Mouse (Mus musculus): ENCODE results near the gene Gm49661. TPM values are rescaled to one million over a fixed set of nuclear protein-coding genes. Genes with fewer than 3 reads are reported as not detected.

The Gm49661 gene
- polyA plus RNA-seq, 1 experiment from 2014 or later: not detected

DNA sequence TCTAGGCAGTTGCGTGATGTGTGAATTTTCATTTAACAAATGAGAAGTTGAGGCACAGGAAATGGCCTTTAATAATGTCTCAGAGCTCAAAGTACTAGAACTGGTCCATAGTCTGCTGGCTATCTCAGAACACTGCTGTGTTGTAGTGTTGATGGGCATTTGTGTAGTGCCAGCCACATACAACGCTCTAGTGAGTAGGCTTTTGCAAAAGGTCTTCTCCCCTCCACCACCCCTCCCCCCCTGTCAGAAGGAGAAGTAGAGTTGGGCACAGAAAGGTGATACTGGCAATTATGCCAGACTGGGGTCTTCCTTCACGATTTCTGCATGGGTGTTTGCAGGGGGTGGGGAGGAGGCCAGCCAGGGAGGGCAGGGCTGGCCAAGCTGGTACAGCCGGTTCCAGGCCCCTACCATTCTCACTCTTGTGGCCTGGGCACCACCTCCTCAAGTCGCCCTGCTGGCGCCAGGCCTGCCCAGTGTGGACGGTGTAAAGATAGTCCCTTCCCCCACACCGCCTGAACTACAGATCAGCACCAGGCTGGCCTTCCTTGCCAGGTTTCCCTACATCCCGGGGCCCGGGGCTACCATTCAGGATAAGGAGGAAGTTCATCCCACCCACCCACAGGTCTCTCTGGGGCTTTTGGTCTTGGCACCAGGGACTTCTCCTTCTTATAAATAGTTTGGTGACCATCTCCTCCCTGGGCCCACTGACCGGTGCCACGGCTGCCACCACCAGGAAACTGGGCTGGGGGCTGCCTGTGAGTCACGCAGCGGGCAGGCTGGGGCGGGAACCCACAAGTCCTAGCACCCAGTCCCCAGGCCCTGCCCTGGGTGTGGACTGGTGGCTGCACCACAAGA, 12.6 kb upstream of the Gm49661 start:
- H3K9me3 ChIP-seq: no peaks in the 10 kb centered on the region
- ATAC-seq: no peak
- H3K36me3 ChIP-seq: no peaks in the 10 kb centered on the region
- no peak overlapping the region for H3K4me2 ChIP-seq (replicated peaks)
- H3K4me1 ChIP-seq (replicated peaks): peaks cover 71% of the 10 kb centered on the region
- 85% methylated on average over 15 of the region's 15 CpGs for WGBS
- H3K27ac ChIP-seq: peak overlapping the region; percentile 51; the same call in 1 of the 2 replicates
- H3K9ac ChIP-seq (replicated peaks): no peak overlapping the region
- peaks cover 63% of the 10 kb centered on the region for H3K27me3 ChIP-seq
- H3K4me3 ChIP-seq (replicated peaks): no peak overlapping the region

DNA sequence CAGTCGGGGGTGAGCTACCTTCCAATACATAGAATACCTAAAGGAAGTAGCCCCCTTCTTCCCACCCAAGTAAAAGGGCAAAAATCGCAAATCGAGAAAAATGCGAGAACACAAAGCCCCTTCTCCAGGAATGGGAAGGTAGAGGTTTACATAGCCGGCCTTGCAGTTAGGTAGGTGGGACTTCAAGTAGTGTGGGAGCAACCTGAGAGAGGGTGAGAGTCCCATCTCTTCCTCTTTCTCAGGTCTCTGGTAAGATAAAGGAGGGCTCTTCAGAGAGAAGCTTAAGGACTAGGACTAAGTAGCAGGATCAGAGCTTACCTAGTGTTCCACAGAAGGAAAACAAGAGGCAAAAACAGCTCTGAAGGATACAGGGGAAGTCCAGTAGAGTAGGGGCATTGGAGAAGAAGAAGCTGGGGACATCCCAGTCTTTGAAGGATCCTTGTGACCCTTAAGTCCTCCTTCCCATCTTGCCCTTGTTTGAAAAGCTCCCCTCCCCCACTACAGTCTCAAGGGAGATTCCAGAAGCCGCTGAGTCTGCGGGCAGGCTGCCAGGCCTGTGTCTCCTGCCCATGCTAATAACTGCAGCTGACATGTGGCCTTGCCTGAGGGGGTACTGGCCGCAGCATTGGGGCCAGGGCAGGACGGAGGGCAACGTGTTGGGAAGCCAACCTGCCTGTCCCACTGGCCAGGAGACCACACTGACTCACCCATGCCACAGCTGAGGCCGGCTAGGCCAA, 11.6 kb upstream of the Gm49661 start:
- H3K36me3 ChIP-seq: no peaks in the 10 kb centered on the region
- WGBS: 38% methylated on average over 11 of the region's 11 CpGs
- ATAC-seq: no peak
- H3K4me1 ChIP-seq (replicated peaks): peaks cover 77% of the 10 kb centered on the region
- peak overlapping the region; percentile 4; the same call in 1 of the 2 replicates for H3K9ac ChIP-seq (replicated peaks)
- H3K9me3 ChIP-seq: no peaks in the 10 kb centered on the region
- H3K4me2 ChIP-seq (replicated peaks): peak overlapping the region; percentile 95
- H3K27ac ChIP-seq: peak overlapping the region; percentile 51; the same call in 1 of the 2 replicates
- no peak overlapping the region for H3K4me3 ChIP-seq (replicated peaks)
- peaks cover 60% of the 10 kb centered on the region for H3K27me3 ChIP-seq

GRCm38 (mm10) chr8:84979599-84980421, 10.6 kb upstream of the Gm49661 start:
- Histone ChIP-seq H3K4me2 (replicated peaks) (peak overlapping the region; percentile 95), H3K4me3 (replicated peaks) (peak overlapping the region; percentile 53), H3K27ac (peak overlapping the region; percentile 35; the same call in 1 of the 2 replicates), H3K9ac (replicated peaks) (peak overlapping the region; percentile 46; the same call in 1 of the 2 replicates), H3K4me1 (replicated peaks) (peaks cover 74% of the 10 kb centered on the region), H3K36me3 (peaks cover 5% of the 10 kb centered on the region; the same call in 1 of the 2 replicates), H3K9me3 (no peaks in the 10 kb centered on the region), H3K27me3 (peaks cover 57% of the 10 kb centered on the region)
- peak; percentile 21 for ATAC-seq
- 3% methylated on average over 42 of the region's 42 CpGs for whole genome bisulfite sequencing

GRCm38 (mm10) chr8:84978248-84978940, 9.2 kb upstream of the Gm49661 start, which contains the start of gene Junb:
Gene Junb, minus strand, starts transcription at chr8:84978718.
- Histone ChIP-seq H3K27me3 (peaks cover 48% of the 10 kb centered on the region), H3K4me3 (replicated peaks) (peak within 1 kb of the TSS; percentile 53), H3K4me1 (replicated peaks) (peaks cover 73% of the 10 kb centered on the region), H3K9ac (replicated peaks) (peak within 1 kb of the TSS; percentile 67), H3K4me2 (replicated peaks) (peak within 1 kb of the TSS; percentile 95), H3K9me3 (no peaks in the 10 kb centered on the region), H3K27ac (peak within 1 kb of the TSS; percentile 35), H3K36me3 (peaks cover 18% of the 10 kb centered on the region)
- peak; percentile 26 for ATAC-seq
- WGBS: under 1% methylated on average over 63 of the region's 63 CpGs

GRCm38 (mm10) chr8:84977435-84978247, 8.4 kb upstream of the Gm49661 start:
- Histone ChIP-seq H3K4me3 (replicated peaks) (peak overlapping the region; percentile 53), H3K27ac (no peak overlapping the region; the same call in 1 of the 2 replicates), H3K9ac (replicated peaks) (peak overlapping the region; percentile 67), H3K4me1 (replicated peaks) (peaks cover 73% of the 10 kb centered on the region), H3K9me3 (no peaks in the 10 kb centered on the region), H3K4me2 (replicated peaks) (peak overlapping the region; percentile 95), H3K27me3 (peaks cover 46% of the 10 kb centered on the region), H3K36me3 (peaks cover 25% of the 10 kb centered on the region)
- no peak for ATAC-seq
- 1% methylated on average over 70 of the region's 70 CpGs for WGBS

DNA sequence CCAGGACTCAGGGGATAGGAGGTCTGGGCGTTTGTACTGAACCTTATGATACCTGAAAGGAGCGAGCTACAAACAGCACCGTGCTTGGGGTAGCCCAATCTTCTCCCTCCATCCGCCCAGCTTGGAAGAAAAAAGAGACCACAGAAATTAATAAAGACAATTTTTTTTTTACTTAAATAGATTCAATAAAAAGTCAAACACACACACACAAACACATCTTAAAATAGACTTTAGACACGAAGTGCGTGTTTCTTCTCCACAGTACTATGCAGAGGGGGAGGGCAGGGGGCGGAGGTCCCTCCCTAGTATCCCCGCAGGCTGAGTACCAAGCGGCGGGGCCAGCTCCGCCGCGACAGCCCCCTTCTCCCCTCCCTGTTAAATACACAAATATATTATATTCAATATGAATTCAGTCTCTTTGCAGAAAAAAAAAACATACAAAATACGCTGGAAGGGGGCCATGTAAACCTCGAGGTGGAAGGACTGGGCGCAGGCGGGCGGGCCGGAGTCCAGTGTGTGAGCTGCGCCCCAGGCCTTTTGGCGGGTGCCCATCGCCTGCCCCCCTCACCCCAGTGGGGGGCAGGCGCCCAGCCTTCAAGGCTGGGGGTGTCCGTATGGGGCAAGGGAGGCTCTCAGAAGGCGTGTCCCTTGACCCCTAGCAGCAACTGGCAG, 7.7 kb upstream of the Gm49661 start:
- ATAC-seq: no peak
- 3% methylated on average over 25 of the region's 25 CpGs for WGBS

DNA sequence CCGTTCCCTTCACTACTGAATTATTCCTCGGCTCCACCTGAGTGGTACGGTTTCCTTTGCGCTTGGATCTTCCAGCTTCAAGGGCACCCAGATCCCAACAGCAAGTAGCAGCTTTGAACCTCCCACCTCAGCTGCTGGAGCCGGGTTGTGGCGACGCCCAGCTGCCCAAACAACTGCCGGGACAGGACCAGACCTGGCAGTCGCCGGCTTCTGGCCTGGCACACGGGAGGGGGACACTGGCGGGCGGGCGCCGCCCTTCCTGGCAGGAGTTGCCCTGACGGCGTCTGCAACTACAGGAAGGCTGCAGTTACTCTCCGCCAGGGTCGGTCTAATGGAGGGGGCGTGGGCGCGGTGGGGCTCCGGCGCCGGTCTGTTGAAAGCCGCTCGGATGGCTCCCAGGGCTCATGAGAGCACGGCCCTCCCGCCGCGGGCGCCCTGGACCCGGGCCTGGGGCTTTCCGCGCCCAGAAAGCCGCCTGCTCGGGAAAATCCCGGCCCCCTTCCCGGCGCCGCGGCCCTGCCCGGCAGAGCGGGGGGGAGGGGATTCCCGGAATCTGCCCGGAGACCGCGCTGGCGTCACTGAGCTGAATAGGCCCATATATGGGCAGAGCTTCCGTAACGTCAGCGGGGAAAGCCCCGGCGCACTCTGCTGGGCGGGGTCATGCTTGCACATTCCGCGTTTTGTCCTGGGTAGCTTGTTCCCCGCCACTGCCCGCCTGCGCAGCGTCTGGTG, 7.0 kb upstream of the Gm49661 start:
- WGBS: 1% methylated on average over 61 of the region's 61 CpGs
- Histone ChIP-seq H3K4me3 (replicated peaks) (peak overlapping the region; percentile 53), H3K27ac (peak overlapping the region; percentile 58; the same call in 1 of the 2 replicates), H3K27me3 (peaks cover 37% of the 10 kb centered on the region), H3K4me1 (replicated peaks) (peaks cover 77% of the 10 kb centered on the region), H3K4me2 (replicated peaks) (peak overlapping the region; percentile 95), H3K36me3 (peaks cover 38% of the 10 kb centered on the region), H3K9ac (replicated peaks) (peak overlapping the region; percentile 67), H3K9me3 (no peaks in the 10 kb centered on the region)
- peak; percentile 78 for ATAC-seq

More for the DNA sequence above, 7.7 kb upstream of the Gm49661 start:
- Histone ChIP-seq H3K4me3 (replicated peaks) (peak overlapping the region; percentile 53), H3K36me3 (peaks cover 31% of the 10 kb centered on the region), H3K9ac (replicated peaks) (peak overlapping the region; percentile 67), H3K9me3 (no peaks in the 10 kb centered on the region), H3K4me2 (replicated peaks) (peak overlapping the region; percentile 95), H3K4me1 (replicated peaks) (peaks cover 77% of the 10 kb centered on the region), H3K27ac (no peak overlapping the region; the same call in 1 of the 2 replicates), H3K27me3 (peaks cover 38% of the 10 kb centered on the region)

- ATAC-seq: no peak
- H3K9ac ChIP-seq (replicated peaks): no peak overlapping the region
- 43% methylated on average over 7 of the region's 7 CpGs for WGBS
These were observed 6.2 kb upstream of the Gm49661 start for GRCm38 (mm10) chr8:84975434-84975833.

GRCm38 (mm10) chr8:84974543-84975142, 5.4 kb upstream of the Gm49661 start:
- H3K36me3 ChIP-seq: peaks cover 44% of the 10 kb centered on the region
- no peak for ATAC-seq
- peaks cover 71% of the 10 kb centered on the region for H3K4me1 ChIP-seq (replicated peaks)
- H3K27me3 ChIP-seq: peaks cover 27% of the 10 kb centered on the region
- WGBS: 84% methylated on average over 8 of the region's 8 CpGs
- H3K4me2 ChIP-seq (replicated peaks): no peak overlapping the region
- no peak overlapping the region for H3K27ac ChIP-seq
- no peaks in the 10 kb centered on the region for H3K9me3 ChIP-seq
- H3K4me3 ChIP-seq (replicated peaks): no peak overlapping the region
- H3K9ac ChIP-seq (replicated peaks): no peak overlapping the region

More at GRCm38 (mm10) chr8:84975434-84975833, 6.2 kb upstream of the Gm49661 start:
- H3K9me3 ChIP-seq: no peaks in the 10 kb centered on the region
- H3K36me3 ChIP-seq: peaks cover 44% of the 10 kb centered on the region
- peaks cover 30% of the 10 kb centered on the region for H3K27me3 ChIP-seq
- H3K4me1 ChIP-seq (replicated peaks): peaks cover 77% of the 10 kb centered on the region
- peak overlapping the region; percentile 53; the same call in 1 of the 2 replicates for H3K4me3 ChIP-seq (replicated peaks)
- 0 out of 2 replicates have a peak overlapping the region, but pooled peaks have one; percentile 58 for H3K27ac ChIP-seq
- H3K4me2 ChIP-seq (replicated peaks): peak overlapping the region; percentile 95
